Mouse (Mus musculus) bone marrow, adult 2 months (tissue): ENCODE data around the gene Tmprss9.

Experiments
- CTCF ChIP-seq: fragments of 200-500 bp; IDR thresholded peaks from 2 replicates; pipeline ENCODE4 v1.5.1; 2011; ENCODE audit warnings: low read length, control low read depth; ENCODE audit not compliant: control insufficient read depth, insufficient read depth
- POLR2A ChIP-seq: fragments of 200-500 bp; IDR thresholded peaks from 2 replicates; pipeline ENCODE4 v1.6.1; 2011; ENCODE audit warnings: low read depth, mild to moderate bottlenecking, control low read depth, low read length, borderline replicate concordance; ENCODE audit not compliant: control insufficient read depth

GRCm38 (mm10) chr10:80864446-80864845 lies 7.2 kb upstream of the Tmprss9 start:
- TF ChIP-seq CTCF (no peak), POLR2A (no peak; the same call in 1 of the 2 replicates)
